Comparison of ENCODE assay signal across 24 mouse cellular contexts in the genomic region with DNA sequence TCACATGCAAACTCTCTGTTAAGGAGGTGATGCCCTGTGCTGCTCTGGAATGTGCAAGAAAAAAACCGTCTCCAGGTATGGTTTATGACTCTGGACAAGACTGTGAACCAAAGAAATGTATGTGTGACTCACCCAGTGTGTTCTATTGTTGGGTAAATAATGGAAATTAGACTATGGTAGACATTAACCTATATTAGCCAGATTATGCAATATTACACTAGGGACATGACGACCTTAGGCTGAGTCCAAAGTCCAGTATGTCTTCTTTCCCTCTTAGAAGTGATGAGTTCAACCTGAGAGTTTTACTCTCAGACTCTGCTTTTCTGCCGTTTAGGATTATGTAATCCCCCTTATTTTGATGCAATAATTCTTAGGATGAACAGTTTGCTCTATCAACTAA.
"Had no signal": no experiment of that assay in that cellular context is flagged by ENCODE, and none has a peak within 500 bp of the region (broad histone marks: within the 10 kb centered on the region; RNA-seq: fewer than 3 reads in every experiment).

No protein-coding gene starts in this region.

- H3K36me3 ChIP-seq: hindbrain, embryonic 10.5 days; hindbrain, embryonic 12.5 days; kidney, embryonic 15.5 days; limb, embryonic 13.5 days; limb, embryonic 15.5 days; liver, embryonic 12.5 days had no signal

- DNase-seq: forebrain, postnatal 0 days; gastrocnemius, postnatal 14 days; gastrocnemius, postnatal 36 days; heart, adult 11 months; heart, adult 2 months; heart, postnatal 10 days; heart, postnatal 4 days; kidney, adult 11 months; kidney, postnatal 25 days; layer of hippocampus, adult 9-11 months; layer of hippocampus, postnatal 36 days; left cerebral cortex, postnatal 4 days had no signal

- ATAC-seq: forebrain, postnatal 0 days; hindbrain, embryonic 16.5 days; inflammation-experienced regulatory T-cells, adult 6 months; liver, embryonic 12.5 days had no signal

- H3K4me3 ChIP-seq: heart, adult 2 months; hindbrain, embryonic 10.5 days; hindbrain, embryonic 12.5 days; kidney, embryonic 15.5 days; limb, embryonic 13.5 days; limb, embryonic 15.5 days; liver, embryonic 12.5 days had no signal

- H3K9me3 ChIP-seq: hindbrain, embryonic 12.5 days; limb, embryonic 15.5 days had no signal

- H3K9ac ChIP-seq: forebrain, postnatal 0 days; hindbrain, embryonic 12.5 days; hindbrain, embryonic 14.5 days; kidney, embryonic 15.5 days; limb, embryonic 13.5 days; limb, embryonic 15.5 days; liver, embryonic 12.5 days; liver, embryonic 14.5 days had no signal

- H3K4me2 ChIP-seq: heart, embryonic 11.5 days; hindbrain, embryonic 12.5 days; hindbrain, embryonic 14.5 days; kidney, embryonic 15.5 days; limb, embryonic 13.5 days; limb, embryonic 15.5 days; liver, embryonic 12.5 days had no signal

- H3K27ac ChIP-seq: heart, adult 2 months; hindbrain, embryonic 10.5 days; hindbrain, embryonic 12.5 days; hindbrain, embryonic 14.5 days; kidney, embryonic 15.5 days; kidney, postnatal 0 days; limb, embryonic 13.5 days; limb, embryonic 15.5 days; liver, embryonic 12.5 days; liver, embryonic 14.5 days had no signal

- H3K4me1 ChIP-seq: hindbrain, embryonic 10.5 days; hindbrain, embryonic 12.5 days; kidney, embryonic 15.5 days; limb, embryonic 13.5 days; limb, embryonic 15.5 days; liver, embryonic 12.5 days had no signal

- H3K27me3 ChIP-seq: hindbrain, embryonic 12.5 days; kidney, embryonic 15.5 days; limb, embryonic 13.5 days; limb, embryonic 15.5 days; liver, embryonic 12.5 days had no signal
